Mouse (Mus musculus): ENCODE measurements around the gene Zfp90.

DNA sequence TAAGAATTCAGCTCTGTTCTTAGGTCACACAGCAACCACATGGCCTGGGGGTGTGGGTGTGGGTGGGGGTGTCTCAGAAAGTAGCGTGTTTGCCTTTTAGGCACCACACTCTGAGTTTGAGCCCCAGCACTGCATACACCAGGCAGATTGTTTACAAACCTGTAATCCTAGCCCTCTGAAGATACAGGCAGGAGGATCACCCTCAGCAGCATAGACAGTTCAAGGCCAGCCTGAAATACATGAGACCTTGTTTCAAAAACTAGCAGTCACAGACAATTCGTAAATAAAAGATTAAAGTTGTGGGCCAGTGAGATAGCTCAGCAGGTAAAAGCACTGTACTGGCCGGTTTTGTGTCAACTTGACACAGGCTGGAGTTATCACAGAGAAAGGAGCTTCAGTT lies 25.0 kb downstream of the Zfp90 start:
- no peak for TF ChIP-seq CTCF (IDR thresholded peaks at IDR 0.05; ENCODE audit: control insufficient read depth, insufficient read depth, insufficient replicate concordance, low read depth, low read length)
- no peak for TF ChIP-seq POLR2A (IDR thresholded peaks at IDR 0.05; ENCODE audit: control insufficient read depth, low read depth, low read length)
